Mouse (Mus musculus) kidney, postnatal 0 days (tissue): ENCODE data around the gene Hba-a1. TPM values are rescaled to one million over a fixed set of nuclear protein-coding genes. Genes with fewer than 3 reads are reported as not detected.
"Not testable (repeated sequence)": the region's sequence is repeated elsewhere in the genome, so short reads cannot be mapped to it uniquely, and the experiment has no call there.

Experiments
- ATAC-seq: fragments of 200-750 bp; cut with Nextera tagmentation; replicated peaks from 2 replicates; pipeline ENCODE4 v1.8.0; 2017; ENCODE audit warnings: low read depth, moderate number of reproducible peaks, moderate TSS enrichment, moderate library complexity; ENCODE audit not compliant: low FRiP score
- DNase-seq: peaks from one replicate; pipeline ENCODE4 v3.0.0-alpha.2; 2016; ENCODE audit warnings: low spot score
- H3K27ac ChIP-seq: fragments of 300-500 bp; sonication (generic); 2 replicates; pipeline ENCODE4 v1.5.1; 2014; ENCODE audit warnings: mild to moderate bottlenecking
- H3K27me3 ChIP-seq: fragments of 300-500 bp; sonication (generic); 2 replicates; pipeline ENCODE4 v1.6.1; 2014; ENCODE audit warnings: low read length, mixed read lengths; ENCODE audit not compliant: insufficient read depth
- H3K36me3 ChIP-seq: fragments of 300-500 bp; sonication (generic); 2 replicates; pipeline ENCODE4 v1.6.1; 2014; ENCODE audit warnings: low read length, mixed read lengths; ENCODE audit not compliant: insufficient read depth
- H3K4me1 ChIP-seq: fragments of 300-500 bp; sonication (generic); replicated peaks from 2 replicates; pipeline ENCODE4 v1.6.1; 2014; ENCODE audit warnings: antibody characterized with exemption, low read length, mixed read lengths; ENCODE audit not compliant: insufficient read depth
- H3K4me2 ChIP-seq: fragments of 300-500 bp; sonication (generic); 2 replicates; pipeline ENCODE4 v1.6.1; 2014; ENCODE audit warnings: mild to moderate bottlenecking, low read length, moderate library complexity, mixed read lengths
- H3K4me3 ChIP-seq: fragments of 300-500 bp; sonication (generic); replicated peaks from 2 replicates; pipeline ENCODE4 v1.5.1; 2014; ENCODE audit warnings: low read depth, low read length
- H3K9ac ChIP-seq: fragments of 300-500 bp; sonication (generic); 2 replicates; pipeline ENCODE4 v1.6.1; 2014; ENCODE audit warnings: low read depth, low read length
- H3K9me3 ChIP-seq: fragments of 300-500 bp; sonication (generic); replicated peaks from 2 replicates; pipeline ENCODE4 v1.6.1; 2016; ENCODE audit warnings: low read length, inconsistent platforms, mixed read lengths
- CTCF ChIP-seq: IDR thresholded peaks from 2 replicates; pipeline ENCODE4 v1.5.1; 2016; ENCODE audit warnings: antibody characterized with exemption, low read depth, mild to moderate bottlenecking, moderate library complexity
- WGBS: fragments of 180-500 bp; shearing (Covaris S2); extraction: QIAGEN DNeasy Blood & Tissue Kit; methylation state at CpG from one replicate; pipeline ENCODE4 v1.1.7; 2014; 5-methylcytosine and 5-hydroxymethylcytosine counted together
- polyA plus RNA-seq: library from polyadenylated mRNA; unstranded; fragments of >200 nt; fragmentation: Nextera tagmentation; extraction: Ambion mirVana; gene quantifications from 2 replicates; pipeline ENCODE4 v1.2.1, GENCODE M21; 2015

The Hba-a1 gene
- polyA plus RNA-seq: 1,023 and 1,027 TPM in 2 replicates

- not testable (repeated sequence) for H3K4me1 ChIP-seq, ATAC-seq, H3K9me3 ChIP-seq, H3K27me3 ChIP-seq, H3K4me3 ChIP-seq, DNase-seq, H3K4me2 ChIP-seq, H3K9ac ChIP-seq, H3K27ac ChIP-seq, H3K36me3 ChIP-seq
- 63% methylated on average over 1 of the region's 5 CpGs for WGBS
These were observed at the start of gene Hba-a1 for GRCm38 (mm10) chr11:32283091-32283777. TSS of gene Hba-a1 (plus strand) at chr11:32283511.

GRCm38 (mm10) chr11:32233895-32234294 lies 49.4 kb upstream of the Hba-a1 start:
- ATAC-seq (no peak), DNase-seq (no peak)
- no peaks in the 10 kb centered on the region for H3K9me3 ChIP-seq
- H3K4me3 ChIP-seq: no peak overlapping the region
- TF ChIP-seq CTCF: no peak
- H3K4me1 ChIP-seq: 0 out of 2 replicates have a peak, but pooled peaks cover 3% of the 10 kb centered on the region
- H3K27ac ChIP-seq: no peak overlapping the region
- H3K36me3 ChIP-seq: peaks cover 42% of the 10 kb centered on the region
- H3K9ac ChIP-seq: no peak overlapping the region
- H3K4me2 ChIP-seq: no peak overlapping the region
- WGBS: 89% methylated on average over 3 of the region's 3 CpGs
- H3K27me3 ChIP-seq: no peaks in the 10 kb centered on the region

- Histone ChIP-seq H3K27me3 (no peaks in the 10 kb centered on the region), H3K4me2 (no peak overlapping the region), H3K9ac (no peak overlapping the region), H3K27ac (no peak overlapping the region), H3K9me3 (no peaks in the 10 kb centered on the region), H3K4me3 (no peak overlapping the region), H3K4me1 (0 out of 2 replicates have a peak, but pooled peaks cover 3% of the 10 kb centered on the region), H3K36me3 (peaks cover 50% of the 10 kb centered on the region)
- no peak for TF ChIP-seq CTCF
- ATAC-seq (no peak), DNase-seq (no peak)
- WGBS: 83% methylated on average over 6 of the region's 6 CpGs
These were observed 48.4 kb upstream of the Hba-a1 start for GRCm38 (mm10) chr11:32234816-32235485.

- Histone ChIP-seq H3K4me1 (0 out of 2 replicates have a peak, but pooled peaks cover 3% of the 10 kb centered on the region), H3K4me2 (no peak overlapping the region), H3K9me3 (no peaks in the 10 kb centered on the region), H3K27me3 (no peaks in the 10 kb centered on the region), H3K9ac (no peak overlapping the region), H3K36me3 (peaks cover 52% of the 10 kb centered on the region), H3K27ac (no peak overlapping the region), H3K4me3 (no peak overlapping the region)
- DNase-seq (peak; percentile 81), ATAC-seq (no peak)
- 45% methylated on average over 3 of the region's 3 CpGs for WGBS
- no peak for TF ChIP-seq CTCF
These were observed 47.7 kb upstream of the Hba-a1 start for GRCm38 (mm10) chr11:32235646-32236045.

- Histone ChIP-seq H3K9me3 (no peaks in the 10 kb centered on the region), H3K4me1 (0 out of 2 replicates have a peak, but pooled peaks cover 3% of the 10 kb centered on the region), H3K27me3 (no peaks in the 10 kb centered on the region), H3K36me3 (peaks cover 53% of the 10 kb centered on the region), H3K27ac (no peak overlapping the region), H3K4me2 (no peak overlapping the region), H3K4me3 (no peak overlapping the region), H3K9ac (no peak overlapping the region)
- 69% methylated on average over 2 of the region's 2 CpGs for WGBS
- no peak for DNase-seq
- ATAC-seq: no peak
- TF ChIP-seq CTCF: no peak
These were observed 47.2 kb upstream of the Hba-a1 start for GRCm38 (mm10) chr11:32236132-32236531.

GRCm38 (mm10) chr11:32236712-32237410 lies 46.5 kb upstream of the Hba-a1 start:
- Histone ChIP-seq H3K4me3 (no peak overlapping the region), H3K9me3 (no peaks in the 10 kb centered on the region), H3K36me3 (peaks cover 46% of the 10 kb centered on the region), H3K4me2 (no peak overlapping the region), H3K27me3 (no peaks in the 10 kb centered on the region), H3K9ac (no peak overlapping the region), H3K27ac (no peak overlapping the region), H3K4me1 (0 out of 2 replicates have a peak, but pooled peaks cover 3% of the 10 kb centered on the region)
- TF ChIP-seq CTCF: peak; percentile 81
- DNase-seq (peak; percentile 76), ATAC-seq (no peak)
- WGBS: 60% methylated on average over 9 of the region's 9 CpGs
